In genomic region chr2:60698155-60698554, GRCm38 (mm10) we compare ENCODE assay signal across 8 mouse cellular contexts. TPM values are rescaled to one million over a fixed set of nuclear protein-coding genes. Genes with fewer than 3 reads are reported as not detected.
DNase-seq lines count a peak whose midpoint lies in the region; ATAC-seq lines count a peak whose summit lies in the region.

No protein-coding gene starts in this region.

- no peak overlapping the region for H3K4me2 ChIP-seq in heart, embryonic 11.5 days
- H3K4me2 ChIP-seq in limb, embryonic 13.5 days (replicated peaks) = no peak overlapping the region
- no peak overlapping the region for H3K4me2 ChIP-seq in forebrain, embryonic 12.5 days

- H3K27me3 ChIP-seq in heart, embryonic 11.5 days (ENCODE audit: control insufficient read depth, insufficient read depth, low read length) = no peaks in the 10 kb centered on the region
- peaks cover 4% of the 10 kb centered on the region; the same call in 1 of the 2 replicates for H3K27me3 ChIP-seq in limb, embryonic 13.5 days
- no peaks in the 10 kb centered on the region for H3K27me3 ChIP-seq in forebrain, embryonic 12.5 days

- H3K4me1 ChIP-seq in heart, embryonic 11.5 days (ENCODE audit: control insufficient read depth, insufficient read depth, low read length) = peaks cover 34% of the 10 kb centered on the region
- H3K4me1 ChIP-seq in limb, embryonic 13.5 days = peaks cover 42% of the 10 kb centered on the region
- H3K4me1 ChIP-seq in forebrain, embryonic 12.5 days = peaks cover 5% of the 10 kb centered on the region

- H3K4me3 ChIP-seq in heart, embryonic 11.5 days (ENCODE audit: low read depth, low read length) = no peak overlapping the region
- no peak overlapping the region for H3K4me3 ChIP-seq in limb, embryonic 13.5 days
- no peak overlapping the region for H3K4me3 ChIP-seq in forebrain, embryonic 12.5 days (replicated peaks)

- H3K27ac ChIP-seq in heart, embryonic 11.5 days (ENCODE audit: low read depth, low read length) = peak overlapping the region; percentile 66
- H3K27ac ChIP-seq in limb, embryonic 13.5 days = peak overlapping the region; percentile 28; the same call in 1 of the 2 replicates
- H3K27ac ChIP-seq in forebrain, embryonic 12.5 days = no peak overlapping the region

- 12% methylated on average over 1 of the region's 1 CpGs for WGBS in heart, embryonic 11.5 days (ENCODE audit: insufficient replicate concordance)
- WGBS in limb, embryonic 13.5 days = 44% methylated on average over 1 of the region's 1 CpGs
- 25% methylated on average over 1 of the region's 1 CpGs for WGBS in forebrain, embryonic 12.5 days

- no peaks in the 10 kb centered on the region for H3K36me3 ChIP-seq in heart, embryonic 11.5 days (ENCODE audit: control insufficient read depth, insufficient read depth, low read length)
- no peaks in the 10 kb centered on the region for H3K36me3 ChIP-seq in limb, embryonic 13.5 days
- no peaks in the 10 kb centered on the region for H3K36me3 ChIP-seq in forebrain, embryonic 12.5 days (replicated peaks)

- DNase-seq in spleen, postnatal 36 days (ENCODE audit: low spot score in 2 of 2) = peak; percentile 2 to 7
- DNase-seq in spleen, postnatal 10 days (ENCODE audit: low spot score in 2 of 2) = no peak
- no peak for DNase-seq in thymus, postnatal 25 days
- DNase-seq in urinary bladder, postnatal 10 days (ENCODE audit: low spot score) = no peak
- no peak for DNase-seq in thymus, postnatal 14 days

- no peaks in the 10 kb centered on the region for H3K9me3 ChIP-seq in heart, embryonic 11.5 days (replicated peaks; ENCODE audit: control insufficient read depth, low read length)
- no peaks in the 10 kb centered on the region for H3K9me3 ChIP-seq in limb, embryonic 13.5 days
- H3K9me3 ChIP-seq in forebrain, embryonic 12.5 days = no peaks in the 10 kb centered on the region

- no peak overlapping the region for H3K9ac ChIP-seq in heart, embryonic 11.5 days (ENCODE audit: low read depth, low read length)
- no peak overlapping the region for H3K9ac ChIP-seq in limb, embryonic 13.5 days
- no peak overlapping the region for H3K9ac ChIP-seq in forebrain, embryonic 12.5 days

- ATAC-seq in heart, embryonic 11.5 days (replicated peaks; ENCODE audit: insufficient number of reproducible peaks, low FRiP score, low TSS enrichment) = no peak
- peak; percentile 66 for ATAC-seq in limb, embryonic 13.5 days (ENCODE audit: low FRiP score, low read depth)
- no peak for ATAC-seq in forebrain, embryonic 12.5 days (ENCODE audit: low FRiP score)

RNA-seq across cellular contexts. Expression of gene Itgb6, which starts 24.3 kb away (rescaled TPM):
- polyA plus RNA-seq in heart, embryonic 11.5 days (2014; fragmentation: Nextera tagmentation; extraction: Ambion mirVana) = 0.20 TPM in 1 of 2 replicates, not detected in the other
- 2.8 and 3.1 TPM in 2 replicates for polyA plus RNA-seq in limb, embryonic 13.5 days (2015; fragmentation: Nextera tagmentation; extraction: Ambion mirVana)
- 0.20 and 0.47 TPM in 2 replicates for polyA plus RNA-seq in forebrain, embryonic 12.5 days (2016; fragmentation: Nextera tagmentation; extraction: Ambion mirVana)

Comparison
In these comparisons a context has a peak if more than half of its experiments do, and no peak if none do; other contexts are left out.
1. DNase-seq: peak in spleen, postnatal 36 days (2 of 2); none in spleen, postnatal 10 days (0 of 2), thymus, postnatal 25 days (single experiment), urinary bladder, postnatal 10 days (single experiment) and thymus, postnatal 14 days (single experiment).